Mouse (Mus musculus) liver, embryonic 14.5 days (tissue): Measurements from ENCODE around the gene Epha8. TPM values are rescaled to one million over a fixed set of nuclear protein-coding genes. Genes with fewer than 3 reads are reported as not detected.

Source experiments
- ATAC-seq: fragments of 200-750 bp; cut with Nextera tagmentation; 2 replicates; pipeline ENCODE4 v1.8.0; 2017; ENCODE audit warnings: moderate number of reproducible peaks, mild to moderate bottlenecking, moderate library complexity; ENCODE audit not compliant: insufficient read depth
- DNase-seq, 3 experiments: peaks; one replicate each; pipeline ENCODE4 v3.0.0-alpha.2; 2012 to 2013; ENCODE audit warnings: low read depth in 3 of 3, low spot score in 3 of 3
- H3K27ac ChIP-seq: fragments of 300-500 bp; sonication (generic); 2 replicates; pipeline ENCODE4 v1.5.1; 2014; ENCODE audit warnings: moderate library complexity, mild to moderate bottlenecking, control low read depth, inconsistent platforms
- H3K27me3 ChIP-seq: fragments of 300-500 bp; sonication (generic); 2 replicates; pipeline ENCODE4 v1.6.1; 2014; ENCODE audit warnings: mild to moderate bottlenecking, low read length, moderate library complexity; ENCODE audit not compliant: control insufficient read depth, insufficient read depth
- H3K36me3 ChIP-seq: fragments of 300-500 bp; sonication (generic); replicated peaks from 2 replicates; pipeline ENCODE4 v1.6.1; 2014; ENCODE audit warnings: low read depth; ENCODE audit not compliant: control insufficient read depth, insufficient read depth
- H3K4me1 ChIP-seq, 2 experiments: fragments of 200-500 bp in 1 of 2; fragments of 300-500 bp in 1 of 2; sonication (generic) in 1 of 2; replicated peaks; 2 replicates each; pipeline ENCODE4 v1.6.1; 2012 to 2014; ENCODE audit warnings: antibody characterized with exemption in 1 of 2, inconsistent platforms in 1 of 2, low read length in 1 of 2; ENCODE audit not compliant: control insufficient read depth in 2 of 2, insufficient read depth in 2 of 2
- H3K4me2 ChIP-seq: fragments of 300-500 bp; sonication (generic); 2 replicates; pipeline ENCODE4 v1.6.1; 2014; ENCODE audit warnings: low read depth, mild to moderate bottlenecking, control low read depth, moderate library complexity
- H3K4me3 ChIP-seq, 2 experiments: fragments of 200-500 bp in 1 of 2; fragments of 300-500 bp in 1 of 2; sonication (generic) in 1 of 2; 2 replicates each; pipeline ENCODE4 v1.5.1; 2012 to 2014; ENCODE audit warnings: low read depth in 2 of 2, low read length in 2 of 2, mild to moderate bottlenecking in 2 of 2, control low read depth in 1 of 2, inconsistent platforms in 1 of 2, moderate library complexity in 1 of 2; ENCODE audit not compliant: insufficient read depth in 1 of 2
- H3K9ac ChIP-seq: fragments of 300-500 bp; sonication (generic); replicated peaks from 2 replicates; pipeline ENCODE4 v1.6.1; 2014; ENCODE audit warnings: mild to moderate bottlenecking, control low read depth, moderate library complexity
- H3K9me3 ChIP-seq: fragments of 300-500 bp; sonication (generic); 2 replicates; pipeline ENCODE4 v1.6.1; 2016; ENCODE audit warnings: low read length, mixed read lengths; ENCODE audit not compliant: control insufficient read depth
- CTCF ChIP-seq: IDR thresholded peaks from 2 replicates; pipeline ENCODE4 v1.5.1; 2016; ENCODE audit warnings: antibody characterized with exemption, low read depth, control low read depth
- EP300 ChIP-seq: IDR thresholded peaks from 2 replicates; pipeline ENCODE4 v1.6.1; 2016; ENCODE audit warnings: antibody characterized with exemption, low read depth
- WGBS: fragments of 180-500 bp; shearing (Covaris S2); extraction: QIAGEN DNeasy Blood & Tissue Kit; methylation state at CpG from one replicate; pipeline ENCODE4 v1.1.7; 2014; ENCODE audit not compliant: insufficient replicate concordance; 5-methylcytosine and 5-hydroxymethylcytosine counted together
- polyA plus RNA-seq, 2 experiments: library from polyadenylated mRNA; depleted of rRNA in 1 of 2; stranded (reverse) in 1 of 2; unstranded in 1 of 2; fragments of >200 nt; fragmentation: Nextera tagmentation in 1 of 2; extraction: Ambion mirVana in 1 of 2; gene quantifications; 2 replicates each; pipeline versions ENCODE4 v1.2.1 to v1.2.3; 2012 to 2014

The Epha8 gene
- polyA plus RNA-seq, 2 experiments = 0.04 to 0.25 TPM

GRCm38 (mm10) chr4:136977244-136977643 lies 20.6 kb upstream of the Epha8 start:
- Histone ChIP-seq H3K4me1 (no peaks in the 10 kb centered on the region), H3K27me3 (no peaks in the 10 kb centered on the region), H3K27ac (no peak overlapping the region), H3K9me3 (no peaks in the 10 kb centered on the region), H3K9ac (no peak overlapping the region), H3K4me3 (no peak overlapping the region), H3K4me2 (no peak overlapping the region), H3K36me3 (no peaks in the 10 kb centered on the region)
- DNase-seq = no peak
- 44% methylated on average over 8 of the region's 8 CpGs for WGBS
- TF ChIP-seq EP300 (no peak), CTCF (no peak)
- no peak for ATAC-seq

GRCm38 (mm10) chr4:136970939-136971338 lies 14.3 kb upstream of the Epha8 start:
- Histone ChIP-seq H3K27ac (no peak overlapping the region), H3K9me3 (no peaks in the 10 kb centered on the region), H3K4me2 (no peak overlapping the region), H3K36me3 (no peaks in the 10 kb centered on the region), H3K4me3 (no peak overlapping the region), H3K27me3 (peaks cover 8% of the 10 kb centered on the region), H3K4me1 (no peaks in the 10 kb centered on the region), H3K9ac (no peak overlapping the region)
- ATAC-seq (no peak), DNase-seq (peak in 1 of 3 experiments; percentile 6)
- no peak for TF ChIP-seq EP300
- peak; percentile 85 for TF ChIP-seq CTCF
- WGBS = 3% methylated on average over 6 of the region's 6 CpGs

GRCm38 (mm10) chr4:136969503-136970276 lies 13.1 kb upstream of the Epha8 start:
- no peaks in the 10 kb centered on the region for H3K4me1 ChIP-seq
- H3K9ac ChIP-seq = no peak overlapping the region
- H3K27me3 ChIP-seq = peaks cover 13% of the 10 kb centered on the region
- WGBS = 31% methylated on average over 16 of the region's 16 CpGs
- no peaks in the 10 kb centered on the region for H3K9me3 ChIP-seq
- no peak overlapping the region for H3K27ac ChIP-seq
- no peaks in the 10 kb centered on the region for H3K36me3 ChIP-seq
- no peak overlapping the region for H3K4me3 ChIP-seq
- H3K4me2 ChIP-seq = no peak overlapping the region
- DNase-seq (no peak), ATAC-seq (no peak)
- TF ChIP-seq EP300 = no peak
- peak; percentile 29; the same call in 1 of the 2 replicates for TF ChIP-seq CTCF

GRCm38 (mm10) chr4:136969096-136969495 lies 12.5 kb upstream of the Epha8 start:
- peaks cover 14% of the 10 kb centered on the region for H3K27me3 ChIP-seq
- 35% methylated on average over 8 of the region's 8 CpGs for WGBS
- DNase-seq = no peak
- TF ChIP-seq CTCF (no peak), EP300 (no peak)
- no peak overlapping the region for H3K27ac ChIP-seq
- no peaks in the 10 kb centered on the region for H3K4me1 ChIP-seq
- no peak overlapping the region for H3K9ac ChIP-seq
- no peaks in the 10 kb centered on the region for H3K36me3 ChIP-seq
- no peak overlapping the region for H3K4me3 ChIP-seq
- H3K9me3 ChIP-seq = no peaks in the 10 kb centered on the region
- ATAC-seq = no peak
- H3K4me2 ChIP-seq = no peak overlapping the region

- ATAC-seq = no peak
- DNase-seq = no peak
- whole genome bisulfite sequencing = 22% methylated on average over 9 of the region's 9 CpGs
- Histone ChIP-seq H3K4me3 (no peak overlapping the region), H3K9ac (no peak overlapping the region), H3K27ac (no peak overlapping the region), H3K4me1 (no peaks in the 10 kb centered on the region), H3K9me3 (no peaks in the 10 kb centered on the region), H3K4me2 (no peak overlapping the region), H3K27me3 (peaks cover 14% of the 10 kb centered on the region), H3K36me3 (no peaks in the 10 kb centered on the region)
- TF ChIP-seq CTCF = no peak
- TF ChIP-seq EP300 = no peak
Measured at GRCm38 (mm10) chr4:136967511-136967910, 10.9 kb upstream of the Epha8 start.
